Mouse (Mus musculus) kidney, adult 18-20 months (tissue): ENCODE results near the gene C2cd2.
A peak's percentile ranks its signal among the peaks of the same experiment; 100 is the strongest.
"Not testable (repeated sequence)": the region's sequence is repeated elsewhere in the genome, so short reads cannot be mapped to it uniquely, and the experiment has no call there.

ENCODE experiments used
- DNase-seq: peaks from one replicate; pipeline ENCODE4 v3.0.0; 2021

Gene C2cd2

GRCm38 (mm10) chr16:97962151-97962948 is at the start of gene C2cd2, which contains the start of gene Zbtb21:
Gene C2cd2, minus strand, starts transcription at chr16:97962598.
Gene Zbtb21, minus strand, starts transcription at chr16:97962622.
- peak; percentile 96 for DNase-seq

GRCm38 (mm10) chr16:97997383-97997731 is 35.0 kb upstream of the C2cd2 start:
- DNase-seq, result not testable (repeated sequence)

- peak; percentile 88 for DNase-seq
These were observed 34.4 kb upstream of the C2cd2 start, which contains the start of gene B230307C23Rik for GRCm38 (mm10) chr16:97996616-97997382. Gene B230307C23Rik, plus strand, starts transcription at chr16:97997315.

GRCm38 (mm10) chr16:97995849-97996615 is 33.6 kb upstream of the C2cd2 start:
- peak; percentile 13 for DNase-seq

- DNase-seq, result not testable (repeated sequence)
These were observed 30.1 kb upstream of the C2cd2 start for GRCm38 (mm10) chr16:97992477-97992876.

- no peak for DNase-seq
These were observed 29.1 kb upstream of the C2cd2 start for GRCm38 (mm10) chr16:97991517-97991916.

GRCm38 (mm10) chr16:97984589-97984988 is 22.2 kb upstream of the C2cd2 start:
- DNase-seq, result no peak

- DNase-seq, result no peak
These were observed 19.0 kb upstream of the C2cd2 start for GRCm38 (mm10) chr16:97981362-97981761.

- no peak for DNase-seq
These were observed 15.3 kb upstream of the C2cd2 start for GRCm38 (mm10) chr16:97977722-97978121.

GRCm38 (mm10) chr16:97977277-97977676 is 14.9 kb upstream of the C2cd2 start:
- no peak for DNase-seq

- DNase-seq, result no peak
These were observed 1.6 kb upstream of the C2cd2 start for GRCm38 (mm10) chr16:97963956-97964540.

GRCm38 (mm10) chr16:97961381-97962150 is 832 bp downstream of the C2cd2 start:
- no peak for DNase-seq

GRCm38 (mm10) chr16:97960348-97960747 is 2.0 kb downstream of the C2cd2 start:
- DNase-seq, result no peak

- no peak for DNase-seq
These were observed 3.9 kb downstream of the C2cd2 start for GRCm38 (mm10) chr16:97958401-97958973.

- DNase-seq, result no peak
These were observed 4.8 kb downstream of the C2cd2 start for GRCm38 (mm10) chr16:97957626-97958025.

GRCm38 (mm10) chr16:97956011-97956410 is 6.4 kb downstream of the C2cd2 start:
- no peak for DNase-seq

GRCm38 (mm10) chr16:97953300-97953699 is 9.1 kb downstream of the C2cd2 start:
- DNase-seq, result no peak

- no peak for DNase-seq
These were observed 9.6 kb downstream of the C2cd2 start for GRCm38 (mm10) chr16:97952801-97953200.

GRCm38 (mm10) chr16:97952371-97952770 is 10.0 kb downstream of the C2cd2 start:
- DNase-seq, result no peak

GRCm38 (mm10) chr16:97950061-97950460 is 12.3 kb downstream of the C2cd2 start:
- DNase-seq, result no peak

GRCm38 (mm10) chr16:97948836-97949235 is 13.6 kb downstream of the C2cd2 start:
- no peak for DNase-seq

- DNase-seq, result not testable (repeated sequence)
These were observed 15.4 kb downstream of the C2cd2 start for GRCm38 (mm10) chr16:97946993-97947392.
